Mouse (Mus musculus) thymus, adult 18-20 months (tissue): ENCODE measurements around the gene Cyp2c65.
"Not testable (repeated sequence)": the region's sequence is repeated elsewhere in the genome, so short reads cannot be mapped to it uniquely, and the experiment has no call there.

Experiments used
- DNase-seq, 2 experiments: peaks; one replicate each; pipeline ENCODE4 v3.0.0; 2022; ENCODE audit warnings: mixed read lengths in 2 of 2

Gene Cyp2c65

DNA sequence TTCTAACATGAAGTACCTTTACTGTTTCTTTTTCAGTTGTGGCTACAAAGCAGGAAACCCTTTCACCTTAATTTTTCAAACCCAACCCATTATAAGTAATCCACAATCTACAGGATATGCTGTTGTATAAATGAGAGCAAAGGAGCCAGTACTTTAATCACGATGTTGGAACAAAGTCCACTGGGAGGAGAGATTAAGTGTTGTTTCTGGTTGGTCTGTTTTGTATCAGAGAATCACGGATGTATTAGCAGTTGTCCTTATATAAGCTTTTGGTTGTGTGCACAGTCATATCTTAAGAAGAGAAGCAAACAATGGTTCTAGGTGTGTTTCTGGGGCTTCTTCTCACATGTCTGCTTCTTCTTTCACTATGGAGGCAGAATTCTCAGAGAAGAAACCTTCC, at the start of gene Cyp2c65:
Gene Cyp2c65, plus strand, starts transcription at position 297 of the 400 bp plus-strand sequence.
- DNase-seq, result no peak

DNA sequence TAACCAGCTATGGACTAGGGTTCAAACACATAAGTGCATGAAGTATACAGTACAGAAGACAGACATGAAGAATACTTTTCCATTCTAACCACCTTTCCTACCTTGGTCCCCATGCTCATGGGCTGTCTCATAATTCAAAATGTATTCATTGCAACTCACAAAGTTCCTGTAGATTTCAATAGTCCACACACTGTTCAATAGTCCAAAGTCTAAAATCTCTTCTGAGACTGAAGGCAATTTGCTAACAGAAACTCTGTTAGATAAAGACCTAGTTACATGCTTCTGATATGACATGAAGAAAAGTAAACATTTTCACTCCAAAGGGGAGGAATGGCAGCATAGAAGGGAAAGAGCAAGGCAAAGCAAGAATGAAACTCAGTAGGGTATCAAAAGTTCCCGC, 2.9 kb upstream of the Cyp2c65 start:
- no peak for DNase-seq

DNA sequence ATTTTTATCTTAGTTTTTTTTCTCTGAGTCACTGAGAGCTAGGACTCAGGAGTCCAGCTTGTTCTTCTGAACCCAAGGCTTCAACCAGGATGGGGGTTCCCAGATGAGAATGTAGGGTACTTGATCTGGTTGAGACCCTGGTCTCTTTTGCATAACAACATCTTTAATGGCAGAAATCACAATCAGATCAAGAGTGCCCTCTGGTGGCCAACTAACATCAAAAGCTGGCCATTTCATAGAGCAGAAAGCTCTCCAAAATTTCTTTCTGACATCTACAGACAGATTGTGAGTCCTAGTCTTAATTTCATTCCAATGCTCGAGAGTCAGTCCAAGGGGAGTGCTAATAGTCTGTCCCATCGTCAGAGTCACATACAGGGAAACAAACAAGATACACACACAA, 38.0 kb downstream of the Cyp2c65 start:
- DNase-seq, result not testable (repeated sequence)

DNA sequence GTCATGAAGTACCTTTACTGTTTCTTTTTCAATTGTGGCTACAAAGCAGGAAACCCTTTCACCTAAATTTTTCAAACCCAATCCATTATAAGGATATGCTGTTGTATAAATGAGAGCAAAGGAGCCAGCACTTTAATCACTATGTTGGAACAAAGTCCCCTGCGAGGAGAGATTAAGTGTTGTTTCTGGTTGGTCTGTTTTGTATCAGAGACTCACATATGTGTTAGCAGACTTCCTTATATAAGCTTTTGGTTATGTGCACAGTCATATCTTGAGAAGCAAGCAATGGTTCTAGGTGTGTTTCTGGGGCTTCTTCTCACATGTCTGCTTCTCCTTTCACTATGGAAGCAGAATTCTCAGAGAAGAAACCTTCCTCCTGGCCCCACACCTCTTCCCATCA, 52.8 kb downstream of the Cyp2c65 start, which contains the start of gene Cyp2c66:
Gene Cyp2c66, plus strand, starts transcription at position 255 of the 400 bp plus-strand sequence.
- no peak for DNase-seq
